Mouse (Mus musculus) bone marrow macrophage, adult 2 months (primary cell): ENCODE measurements around the gene Desi2.

Experiments used
- CTCF ChIP-seq: IDR thresholded peaks from 2 replicates; pipeline ENCODE4 v1.5.1; 2012; ENCODE audit warnings: low read depth, mild to moderate bottlenecking, low read length, moderate library complexity
- POLR2A ChIP-seq: IDR thresholded peaks from 2 replicates; pipeline ENCODE4 v1.6.1; 2012; ENCODE audit warnings: mild to moderate bottlenecking, low read depth, low read length, borderline replicate concordance

DNA sequence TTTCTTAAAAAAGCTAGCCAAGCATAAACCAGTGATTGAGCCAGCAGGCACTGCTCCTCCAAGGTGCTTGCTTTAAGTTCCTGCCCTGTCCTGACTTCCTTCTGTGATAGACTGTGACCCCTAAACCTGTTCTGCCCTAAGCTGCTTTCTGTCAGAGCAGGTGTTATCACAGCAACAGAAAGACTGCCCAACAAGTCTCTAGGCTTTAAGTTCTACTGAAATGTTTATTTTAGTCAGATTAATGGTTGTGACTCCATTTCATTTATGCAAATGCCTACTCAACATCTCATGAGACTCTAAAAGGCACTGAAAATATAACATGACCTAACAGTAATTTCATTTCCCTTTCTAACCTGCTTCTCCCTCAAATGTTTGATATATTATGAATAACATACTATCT lies 1.6 kb upstream of the Desi2 start:
- TF ChIP-seq CTCF (no peak), POLR2A (no peak)
